Mouse (Mus musculus) megakaryocyte, embryonic 14.5 days (primary cell): Measurements from ENCODE around the gene Hps4.

Experiments used
- FLI1 ChIP-seq: IDR thresholded peaks from 2 replicates; pipeline ENCODE4 v1.6.1; 2012; ENCODE audit warnings: low read length, inconsistent platforms, mixed read lengths
- GATA1 ChIP-seq: IDR thresholded peaks from 3 replicates; pipeline ENCODE4 v1.6.1; 2012; ENCODE audit warnings: mixed read lengths, low read length, inconsistent platforms, borderline replicate concordance

GRCm38 (mm10) chr5:112295564-112295963 lies 47.3 kb upstream of the Hps4 start:
- TF ChIP-seq GATA1 (no peak), FLI1 (no peak)
